Mouse (Mus musculus) lung, embryonic 16.5 days (tissue): ENCODE data around the gene Baiap2l2. TPM values are rescaled to one million over a fixed set of nuclear protein-coding genes. Genes with fewer than 3 reads are reported as not detected.
A peak's percentile ranks its signal among the peaks of the same experiment; 100 is the strongest.

Experiments used
- ATAC-seq: fragments of 200-750 bp; cut with Nextera tagmentation; 2 replicates; pipeline ENCODE4 v1.8.0; 2017; ENCODE audit warnings: low read depth, mild to moderate bottlenecking, moderate library complexity
- H3K27ac ChIP-seq: fragments of 300-500 bp; sonication (generic); 2 replicates; pipeline ENCODE4 v1.5.1; 2014; ENCODE audit warnings: mild to moderate bottlenecking, control low read depth, low read length
- H3K27me3 ChIP-seq: fragments of 300-500 bp; sonication (generic); 2 replicates; pipeline ENCODE4 v1.6.1; 2014; ENCODE audit warnings: low read depth, low read length, mixed read lengths; ENCODE audit not compliant: control insufficient read depth, insufficient read depth
- H3K36me3 ChIP-seq: fragments of 300-500 bp; sonication (generic); 2 replicates; pipeline ENCODE4 v1.6.1; 2014; ENCODE audit warnings: low read length; ENCODE audit not compliant: control insufficient read depth, insufficient read depth
- H3K4me1 ChIP-seq: fragments of 300-500 bp; sonication (generic); replicated peaks from 2 replicates; pipeline ENCODE4 v1.6.1; 2014; ENCODE audit warnings: low read length, mixed read lengths; ENCODE audit not compliant: control insufficient read depth, insufficient read depth
- H3K4me2 ChIP-seq: fragments of 300-500 bp; sonication (generic); 2 replicates; pipeline ENCODE4 v1.6.1; 2014; ENCODE audit warnings: low read depth, low read length, control low read depth
- H3K4me3 ChIP-seq: fragments of 300-500 bp; sonication (generic); 2 replicates; pipeline ENCODE4 v1.5.1; 2014; ENCODE audit warnings: mild to moderate bottlenecking, low read length, control low read depth
- H3K9ac ChIP-seq: fragments of 300-500 bp; sonication (generic); 2 replicates; pipeline ENCODE4 v1.6.1; 2014; ENCODE audit warnings: low read length, control low read depth
- H3K9me3 ChIP-seq: fragments of 300-500 bp; sonication (generic); 2 replicates; pipeline ENCODE4 v1.6.1; 2016; ENCODE audit warnings: low read length; ENCODE audit not compliant: control insufficient read depth
- WGBS: fragments of 180-500 bp; shearing (Covaris S2); extraction: QIAGEN DNeasy Blood & Tissue Kit; methylation state at CpG from one replicate; pipeline ENCODE4 v1.1.7; 2014; 5-methylcytosine and 5-hydroxymethylcytosine counted together
- polyA plus RNA-seq: library from polyadenylated mRNA; unstranded; fragments of >200 nt; fragmentation: Nextera tagmentation; extraction: Ambion mirVana; gene quantifications from 2 replicates; pipeline ENCODE4 v1.2.1, GENCODE M21; 2015

The Baiap2l2 gene
- polyA plus RNA-seq, 1 experiment from 2014 or later, result 4.1 TPM

- Histone ChIP-seq H3K9me3 (no peaks in the 10 kb centered on the region), H3K36me3 (peaks cover 11% of the 10 kb centered on the region), H3K27ac (no peak overlapping the region), H3K4me1 (no peaks in the 10 kb centered on the region), H3K9ac (no peak overlapping the region), H3K27me3 (no peaks in the 10 kb centered on the region), H3K4me3 (no peak overlapping the region), H3K4me2 (no peak overlapping the region)
- ATAC-seq, result no peak
- WGBS, result 72% methylated on average over 23 of the region's 23 CpGs
Observed at GRCm38 (mm10) chr15:79306043-79306637, 20.8 kb upstream of the Baiap2l2 start.

- 40% methylated on average over 4 of the region's 5 CpGs for WGBS
- H3K36me3 ChIP-seq, result peaks cover 8% of the 10 kb centered on the region
- H3K9ac ChIP-seq, result no peak overlapping the region
- H3K4me2 ChIP-seq, result no peak overlapping the region
- H3K27me3 ChIP-seq, result no peaks in the 10 kb centered on the region
- H3K9me3 ChIP-seq, result no peaks in the 10 kb centered on the region
- H3K27ac ChIP-seq, result no peak overlapping the region
- peak; percentile 70 for ATAC-seq
- H3K4me1 ChIP-seq, result no peaks in the 10 kb centered on the region
- no peak overlapping the region for H3K4me3 ChIP-seq
Observed at GRCm38 (mm10) chr15:79304832-79305231, 19.5 kb upstream of the Baiap2l2 start.

GRCm38 (mm10) chr15:79303725-79304124 lies 18.4 kb upstream of the Baiap2l2 start:
- Histone ChIP-seq H3K36me3 (peaks cover 8% of the 10 kb centered on the region), H3K4me1 (no peaks in the 10 kb centered on the region), H3K4me3 (no peak overlapping the region), H3K27ac (no peak overlapping the region), H3K9ac (no peak overlapping the region), H3K27me3 (no peaks in the 10 kb centered on the region), H3K9me3 (no peaks in the 10 kb centered on the region), H3K4me2 (no peak overlapping the region)
- 77% methylated on average over 8 of the region's 8 CpGs for WGBS
- ATAC-seq, result no peak

- H3K9me3 ChIP-seq, result no peaks in the 10 kb centered on the region
- 70% methylated on average over 2 of the region's 2 CpGs for WGBS
Observed at GRCm38 (mm10) chr15:79299563-79300155, 14.3 kb upstream of the Baiap2l2 start.

GRCm38 (mm10) chr15:79298553-79298952 lies 13.2 kb upstream of the Baiap2l2 start:
- Histone ChIP-seq H3K9me3 (no peaks in the 10 kb centered on the region), H3K27ac (no peak overlapping the region; the same call in 1 of the 2 replicates), H3K4me3 (no peak overlapping the region), H3K27me3 (no peaks in the 10 kb centered on the region), H3K9ac (no peak overlapping the region), H3K4me2 (no peak overlapping the region), H3K36me3 (0 out of 2 replicates have a peak, but pooled peaks cover 4% of the 10 kb centered on the region), H3K4me1 (no peaks in the 10 kb centered on the region)
- ATAC-seq, result peak; percentile 50
- WGBS, result 65% methylated on average over 6 of the region's 6 CpGs

More at GRCm38 (mm10) chr15:79299563-79300155, 14.3 kb upstream of the Baiap2l2 start:
- 0 out of 2 replicates have a peak, but pooled peaks cover 4% of the 10 kb centered on the region for H3K36me3 ChIP-seq
- H3K9ac ChIP-seq, result no peak overlapping the region
- H3K4me2 ChIP-seq, result no peak overlapping the region
- ATAC-seq, result no peak
- no peaks in the 10 kb centered on the region for H3K27me3 ChIP-seq
- no peak overlapping the region for H3K4me3 ChIP-seq
- H3K4me1 ChIP-seq, result no peaks in the 10 kb centered on the region
- no peak overlapping the region for H3K27ac ChIP-seq

GRCm38 (mm10) chr15:79292779-79293178 lies 7.4 kb upstream of the Baiap2l2 start:
- Histone ChIP-seq H3K27ac (no peak overlapping the region), H3K9ac (no peak overlapping the region), H3K36me3 (no peaks in the 10 kb centered on the region; the same call in 1 of the 2 replicates), H3K4me2 (no peak overlapping the region), H3K27me3 (no peaks in the 10 kb centered on the region), H3K4me1 (no peaks in the 10 kb centered on the region), H3K9me3 (no peaks in the 10 kb centered on the region), H3K4me3 (no peak overlapping the region)
- no peak for ATAC-seq
- 84% methylated on average over 9 of the region's 9 CpGs for WGBS

- Histone ChIP-seq H3K9ac (no peak overlapping the region), H3K4me3 (no peak overlapping the region), H3K36me3 (no peaks in the 10 kb centered on the region; the same call in 1 of the 2 replicates), H3K4me2 (no peak overlapping the region), H3K27ac (no peak overlapping the region), H3K27me3 (no peaks in the 10 kb centered on the region), H3K4me1 (0 out of 2 replicates have a peak, but pooled peaks cover under 1% of the 10 kb centered on the region), H3K9me3 (no peaks in the 10 kb centered on the region)
- ATAC-seq, result no peak
- WGBS, result 76% methylated on average over 3 of the region's 3 CpGs
Observed at GRCm38 (mm10) chr15:79290340-79290739, 5.0 kb upstream of the Baiap2l2 start.

- Histone ChIP-seq H3K4me1 (0 out of 2 replicates have a peak, but pooled peaks cover 4% of the 10 kb centered on the region), H3K9ac (no peak overlapping the region), H3K4me2 (no peak overlapping the region), H3K4me3 (no peak overlapping the region), H3K9me3 (no peaks in the 10 kb centered on the region), H3K27ac (no peak overlapping the region), H3K36me3 (no peaks in the 10 kb centered on the region; the same call in 1 of the 2 replicates), H3K27me3 (no peaks in the 10 kb centered on the region)
- 76% methylated on average over 12 of the region's 12 CpGs for WGBS
- no peak for ATAC-seq
Observed at GRCm38 (mm10) chr15:79289441-79289840, 4.1 kb upstream of the Baiap2l2 start.

- 83% methylated on average over 3 of the region's 3 CpGs for WGBS
- Histone ChIP-seq H3K36me3 (no peaks in the 10 kb centered on the region; the same call in 1 of the 2 replicates), H3K4me1 (0 out of 2 replicates have a peak, but pooled peaks cover 4% of the 10 kb centered on the region), H3K27me3 (no peaks in the 10 kb centered on the region), H3K27ac (no peak overlapping the region), H3K9me3 (no peaks in the 10 kb centered on the region), H3K9ac (no peak overlapping the region), H3K4me3 (no peak overlapping the region), H3K4me2 (no peak overlapping the region)
- no peak for ATAC-seq
Observed at GRCm38 (mm10) chr15:79288387-79288786, 3.0 kb upstream of the Baiap2l2 start.
